Mouse (Mus musculus): Measurements from ENCODE around the gene Npb. TPM values are rescaled to one million over a fixed set of nuclear protein-coding genes. Genes with fewer than 3 reads are reported as not detected.
A peak's percentile ranks its signal among the peaks of the same experiment; 100 is the strongest.

Npb gene
- polyA plus RNA-seq, 1 experiment from 2014 or later: 12.1 TPM

DNA sequence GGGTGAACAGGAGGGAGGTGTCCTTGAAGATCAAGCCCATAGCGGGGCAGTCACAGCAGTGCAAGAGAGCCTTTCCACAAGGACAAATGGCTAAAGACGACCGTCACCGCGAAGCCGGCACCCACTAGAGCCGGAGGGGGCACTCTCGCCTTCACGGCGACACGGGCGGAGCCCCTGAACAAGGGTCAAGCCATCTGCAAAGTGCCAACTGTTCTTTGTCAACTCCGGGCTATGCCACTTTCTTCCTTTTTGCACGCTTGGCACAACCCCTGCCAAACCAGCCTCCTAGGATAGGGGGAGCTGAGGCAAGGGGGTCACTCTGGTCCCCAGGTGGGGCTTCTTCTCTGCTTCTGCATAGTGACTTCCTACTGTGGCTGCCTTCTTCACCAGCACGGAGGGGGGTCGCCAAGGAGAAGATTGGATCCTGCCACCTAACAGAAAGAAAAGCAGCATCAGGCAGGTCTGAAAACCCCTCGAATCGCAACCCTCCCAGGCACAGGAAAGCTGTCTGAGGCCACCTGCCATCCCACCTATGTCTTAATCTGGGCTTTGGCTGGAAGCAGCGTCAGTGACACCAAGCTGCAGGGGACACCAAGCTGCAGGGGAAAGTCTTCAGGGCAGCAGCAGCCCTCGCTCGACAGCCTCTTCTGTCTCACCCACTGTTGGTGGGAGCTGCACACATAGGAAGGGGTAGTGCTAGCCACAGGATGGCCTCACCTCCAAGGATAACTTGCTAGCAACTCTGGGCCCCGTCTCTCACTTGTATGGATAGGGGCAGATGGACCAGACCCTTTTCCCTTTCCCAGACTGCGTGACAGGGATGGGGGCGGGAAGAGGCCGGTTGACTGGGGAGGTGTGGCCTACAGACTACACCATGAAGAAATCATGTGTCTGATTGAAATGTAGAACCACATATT lies 10.6 kb downstream of the Npb start:
- Histone ChIP-seq H3K9ac (no peak overlapping the region), H3K27ac (0 out of 2 replicates have a peak overlapping the region, but pooled peaks have one; percentile 42), H3K27me3 (replicated peaks) (no peaks in the 10 kb centered on the region), H3K4me1 (peaks cover 24% of the 10 kb centered on the region), H3K36me3 (peaks cover 34% of the 10 kb centered on the region), H3K4me3 (replicated peaks) (no peak overlapping the region), H3K4me2 (no peak overlapping the region), H3K9me3 (no peaks in the 10 kb centered on the region)
- 91% methylated on average over 25 of the region's 25 CpGs for WGBS
- ATAC-seq (ENCODE audit: insufficient read depth, low FRiP score, low read depth): no peak

DNA sequence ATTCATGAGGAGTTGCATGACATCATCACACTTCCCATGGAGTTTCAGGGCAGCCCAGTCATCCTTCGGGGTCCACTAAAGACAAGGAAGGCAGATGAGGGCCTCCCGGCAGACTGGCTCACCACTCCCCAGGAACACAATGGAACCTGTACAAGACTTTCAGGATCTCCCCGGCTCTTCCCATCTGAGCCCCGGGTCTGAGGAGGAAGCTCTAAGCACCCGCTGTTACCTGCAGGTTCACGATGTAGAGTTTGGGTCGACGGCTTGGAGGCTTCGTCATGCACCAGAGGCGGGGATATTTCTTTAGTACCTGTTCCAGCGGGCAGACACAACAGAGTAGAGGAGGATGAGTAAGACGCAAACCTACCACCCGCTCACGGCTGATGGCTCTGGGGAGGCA lies 11.9 kb downstream of the Npb start:
- no peaks in the 10 kb centered on the region for H3K27me3 ChIP-seq (replicated peaks)
- no peak overlapping the region for H3K4me3 ChIP-seq (replicated peaks)
- no peak overlapping the region for H3K4me2 ChIP-seq
- no peaks in the 10 kb centered on the region for H3K9me3 ChIP-seq
- peaks cover 28% of the 10 kb centered on the region for H3K4me1 ChIP-seq
- no peak for ATAC-seq (ENCODE audit: insufficient read depth, low FRiP score, low read depth)
- 92% methylated on average over 14 of the region's 14 CpGs for WGBS
- H3K9ac ChIP-seq: no peak overlapping the region
- H3K36me3 ChIP-seq: peaks cover 27% of the 10 kb centered on the region
- H3K27ac ChIP-seq: no peak overlapping the region

GRCm38 (mm10) chr11:120622805-120623204 lies 14.5 kb downstream of the Npb start:
- Histone ChIP-seq H3K27me3 (replicated peaks) (no peaks in the 10 kb centered on the region), H3K4me1 (peaks cover 20% of the 10 kb centered on the region), H3K27ac (no peak overlapping the region), H3K9ac (no peak overlapping the region), H3K4me3 (replicated peaks) (no peak overlapping the region), H3K4me2 (no peak overlapping the region), H3K36me3 (peaks cover 30% of the 10 kb centered on the region), H3K9me3 (no peaks in the 10 kb centered on the region)
- WGBS: 91% methylated on average over 6 of the region's 6 CpGs
- no peak for ATAC-seq (ENCODE audit: insufficient read depth, low FRiP score, low read depth)

GRCm38 (mm10) chr11:120623961-120624679 lies 15.8 kb downstream of the Npb start:
- peak overlapping the region; percentile 88 for H3K27ac ChIP-seq
- peaks cover 18% of the 10 kb centered on the region for H3K4me1 ChIP-seq
- H3K9ac ChIP-seq: peak overlapping the region; percentile 87
- no peaks in the 10 kb centered on the region for H3K9me3 ChIP-seq
- peaks cover 27% of the 10 kb centered on the region for H3K36me3 ChIP-seq
- peak; percentile 76 for ATAC-seq (ENCODE audit: insufficient read depth, low FRiP score, low read depth)
- no peaks in the 10 kb centered on the region for H3K27me3 ChIP-seq (replicated peaks)
- peak overlapping the region; percentile 82 for H3K4me3 ChIP-seq (replicated peaks)
- H3K4me2 ChIP-seq: peak overlapping the region; percentile 96
- WGBS: 11% methylated on average over 30 of the region's 30 CpGs

GRCm38 (mm10) chr11:120624680-120625111 lies 16.4 kb downstream of the Npb start:
- Histone ChIP-seq H3K9me3 (no peaks in the 10 kb centered on the region), H3K9ac (peak overlapping the region; percentile 87), H3K4me3 (replicated peaks) (peak overlapping the region; percentile 82), H3K27ac (peak overlapping the region; percentile 88), H3K27me3 (replicated peaks) (no peaks in the 10 kb centered on the region), H3K4me1 (peaks cover 21% of the 10 kb centered on the region), H3K36me3 (peaks cover 27% of the 10 kb centered on the region), H3K4me2 (peak overlapping the region; percentile 96)
- ATAC-seq (ENCODE audit: insufficient read depth, low FRiP score, low read depth): peak; percentile 75
- WGBS: under 1% methylated on average over 53 of the region's 53 CpGs

DNA sequence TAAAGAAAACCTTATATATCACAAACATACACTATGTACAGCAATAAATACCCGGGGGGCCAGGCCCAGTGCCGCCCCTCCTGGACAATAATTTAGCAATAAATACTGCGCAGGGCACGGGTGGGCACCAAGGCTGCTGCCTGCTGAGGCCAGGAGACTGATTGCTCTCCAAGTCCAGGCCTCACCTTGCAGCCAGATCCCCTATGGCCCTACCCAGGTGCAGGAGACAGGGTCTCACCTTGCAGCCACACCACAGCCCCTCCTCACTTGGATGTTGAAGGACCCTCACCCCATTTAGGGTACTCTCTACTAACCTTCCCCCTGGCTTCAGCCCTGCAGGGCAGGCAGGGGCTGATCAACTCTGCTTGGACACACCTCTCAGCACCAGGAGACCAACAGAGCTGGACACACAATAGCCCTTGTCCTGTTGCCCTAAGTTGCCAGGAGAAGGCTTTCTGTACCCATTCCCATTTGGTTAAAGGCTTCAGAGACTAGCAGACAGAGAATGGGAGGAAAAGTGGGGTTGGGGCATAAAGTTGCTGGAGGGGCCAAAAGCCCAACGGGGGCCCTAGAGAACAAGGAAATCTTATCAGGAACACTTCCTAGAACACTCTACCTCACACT lies 17.0 kb downstream of the Npb start, which contains the start of gene Sirt7:
TSS of gene Sirt7 (minus strand) at position 89 of the 624 bp plus-strand sequence.
- Histone ChIP-seq H3K4me2 (peak within 1 kb of the TSS; percentile 96), H3K36me3 (peaks cover 22% of the 10 kb centered on the region), H3K4me1 (peaks cover 27% of the 10 kb centered on the region), H3K9me3 (no peaks in the 10 kb centered on the region), H3K27me3 (replicated peaks) (no peaks in the 10 kb centered on the region), H3K27ac (peak within 1 kb of the TSS; percentile 88), H3K9ac (peak within 1 kb of the TSS; percentile 87), H3K4me3 (replicated peaks) (peak within 1 kb of the TSS; percentile 82)
- WGBS: 14% methylated on average over 5 of the region's 5 CpGs
- ATAC-seq (ENCODE audit: insufficient read depth, low FRiP score, low read depth): peak; percentile 4; the same call in 1 of the 2 replicates

DNA sequence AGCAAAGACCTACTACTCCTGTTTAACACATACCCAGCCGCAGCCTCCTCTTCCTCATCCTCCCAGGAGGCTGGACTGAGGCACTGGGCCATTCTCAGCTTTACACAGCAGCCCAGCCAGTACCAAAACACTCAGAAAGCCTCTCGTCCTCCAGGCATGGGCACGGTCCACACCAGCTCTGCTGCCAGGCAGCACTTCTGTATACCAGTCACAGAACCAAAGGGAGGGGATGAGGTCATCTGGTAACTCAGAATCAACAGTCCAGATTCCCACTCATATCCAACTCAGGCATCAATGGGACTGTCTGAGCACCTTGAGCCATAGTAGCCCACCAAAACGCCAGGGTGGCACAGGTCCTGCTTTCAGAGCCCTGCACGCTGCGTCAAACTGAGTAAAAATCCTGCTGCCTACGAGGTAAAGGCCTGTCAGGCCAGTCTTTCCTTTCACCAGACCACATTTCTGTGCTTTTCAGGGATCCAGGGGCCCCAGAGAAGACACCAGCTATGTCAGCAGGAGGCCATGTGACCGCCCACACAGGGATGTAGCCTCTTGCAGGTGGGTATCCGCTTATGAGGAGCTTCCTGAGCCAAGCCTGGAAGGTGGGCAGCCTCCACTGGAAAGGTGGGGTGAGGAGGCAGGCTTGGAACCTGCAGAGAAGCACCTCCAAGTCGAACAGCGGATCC lies 18.6 kb downstream of the Npb start:
- 87% methylated on average over 11 of the region's 11 CpGs for WGBS
- no peak for ATAC-seq (ENCODE audit: insufficient read depth, low FRiP score, low read depth)
- Histone ChIP-seq H3K9ac (no peak overlapping the region), H3K4me2 (no peak overlapping the region), H3K9me3 (no peaks in the 10 kb centered on the region), H3K36me3 (peaks cover 13% of the 10 kb centered on the region), H3K27me3 (replicated peaks) (no peaks in the 10 kb centered on the region), H3K4me3 (replicated peaks) (no peak overlapping the region), H3K27ac (no peak overlapping the region; the same call in 1 of the 2 replicates), H3K4me1 (peaks cover 40% of the 10 kb centered on the region)

GRCm38 (mm10) chr11:120627468-120628300 lies 19.4 kb downstream of the Npb start:
- WGBS: 75% methylated on average over 22 of the region's 22 CpGs
- ATAC-seq (ENCODE audit: insufficient read depth, low FRiP score, low read depth): no peak
- Histone ChIP-seq H3K4me1 (peaks cover 45% of the 10 kb centered on the region), H3K4me2 (no peak overlapping the region), H3K4me3 (replicated peaks) (no peak overlapping the region), H3K27me3 (replicated peaks) (no peaks in the 10 kb centered on the region), H3K36me3 (peaks cover 13% of the 10 kb centered on the region), H3K9me3 (no peaks in the 10 kb centered on the region), H3K27ac (no peak overlapping the region), H3K9ac (no peak overlapping the region)

DNA sequence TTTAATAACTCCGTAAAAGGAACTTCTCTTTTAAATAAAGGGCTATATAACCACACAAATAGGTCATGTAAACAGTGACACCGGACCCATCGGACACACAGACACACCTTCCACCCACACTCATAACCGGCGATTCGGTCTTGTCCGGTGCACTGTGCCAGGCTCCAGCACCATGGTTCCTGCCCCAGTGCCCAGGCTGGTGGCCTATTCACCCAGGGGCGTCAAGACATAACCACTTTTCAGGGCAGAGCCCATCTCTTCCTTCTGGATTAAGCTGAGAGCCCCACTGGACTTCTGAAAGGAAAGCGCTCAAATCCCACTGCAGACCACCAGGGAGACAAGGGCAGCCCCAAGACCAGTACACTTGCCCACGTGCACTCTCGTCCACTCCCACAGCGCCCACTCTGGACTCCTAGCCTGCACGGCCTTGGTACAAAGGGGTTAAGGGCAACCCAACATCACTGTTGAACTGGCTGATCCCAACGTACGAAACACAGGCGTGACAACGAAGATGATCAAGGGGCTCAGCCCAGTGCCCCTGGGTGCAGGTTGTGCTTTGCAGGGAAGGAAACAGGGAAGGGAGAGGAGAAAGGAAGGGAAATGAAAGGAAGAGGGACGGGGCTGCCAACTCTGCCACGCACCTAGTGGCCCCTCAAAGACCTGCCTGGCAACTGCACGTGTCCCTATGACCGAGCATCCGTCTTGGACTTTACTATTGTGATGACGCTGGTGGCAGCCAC lies 20.5 kb downstream of the Npb start:
- no peak for ATAC-seq (ENCODE audit: insufficient read depth, low FRiP score, low read depth)
- 90% methylated on average over 23 of the region's 23 CpGs for WGBS
- Histone ChIP-seq H3K27ac (no peak overlapping the region), H3K27me3 (replicated peaks) (no peaks in the 10 kb centered on the region), H3K9me3 (no peaks in the 10 kb centered on the region), H3K4me1 (peaks cover 45% of the 10 kb centered on the region), H3K4me3 (replicated peaks) (peak overlapping the region; percentile 25; the same call in 1 of the 2 replicates), H3K4me2 (peak overlapping the region; percentile 86; the same call in 1 of the 2 replicates), H3K9ac (no peak overlapping the region), H3K36me3 (peaks cover 13% of the 10 kb centered on the region)

DNA sequence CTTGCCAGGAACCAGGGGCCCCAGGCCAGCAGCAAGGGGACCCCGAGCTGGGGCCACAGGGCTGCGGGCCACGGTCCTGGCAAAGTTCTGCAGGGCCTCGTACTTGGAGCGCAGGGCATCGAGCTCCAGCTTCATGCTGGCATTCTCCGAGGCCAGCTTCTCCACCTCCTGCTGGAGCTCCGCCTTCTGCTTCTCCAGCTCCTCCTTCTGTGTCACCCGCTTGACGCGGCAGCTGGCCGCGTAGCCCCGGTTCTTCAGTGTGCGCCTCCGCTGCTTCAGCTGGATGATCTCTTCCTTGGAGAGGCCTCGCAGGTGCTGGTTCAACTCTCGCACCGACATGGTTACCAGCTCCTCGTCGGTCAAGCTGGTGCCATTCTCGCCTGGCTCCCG lies 21.1 kb downstream of the Npb start:
- Histone ChIP-seq H3K9me3 (no peaks in the 10 kb centered on the region), H3K4me3 (replicated peaks) (peak overlapping the region; percentile 25; the same call in 1 of the 2 replicates), H3K9ac (no peak overlapping the region), H3K4me2 (peak overlapping the region; percentile 86), H3K4me1 (peaks cover 43% of the 10 kb centered on the region), H3K36me3 (peaks cover 13% of the 10 kb centered on the region), H3K27ac (peak overlapping the region; percentile 95), H3K27me3 (replicated peaks) (no peaks in the 10 kb centered on the region)
- WGBS: 64% methylated on average over 23 of the region's 23 CpGs
- no peak for ATAC-seq (ENCODE audit: insufficient read depth, low FRiP score, low read depth)

Measured in stomach, embryonic 15.5 days (tissue).